Comparison of ENCODE assay signal across 31 mouse cellular contexts in the genomic region with DNA sequence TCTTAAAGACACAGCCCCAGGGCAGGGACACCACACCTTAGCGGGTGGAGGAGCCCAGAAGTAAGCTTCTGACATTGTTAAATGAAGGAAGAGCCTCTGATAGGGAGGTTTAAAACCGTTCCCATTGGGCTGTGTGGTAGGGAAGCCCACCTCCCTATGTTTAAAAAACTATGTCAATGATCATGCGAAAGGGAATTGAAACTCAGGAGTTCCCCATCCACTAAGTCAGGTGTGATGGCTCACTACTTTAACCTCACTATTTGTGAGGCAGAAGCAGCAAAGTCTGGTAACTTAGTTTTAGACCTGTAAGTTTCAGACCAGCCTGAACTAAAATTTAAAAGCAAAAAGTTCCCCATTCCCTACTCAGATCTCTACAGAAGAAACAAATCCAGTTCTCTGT.
"Had no signal": no experiment of that assay in that cellular context is flagged by ENCODE, and none has a peak within 500 bp of the region (broad histone marks: within the 10 kb centered on the region; RNA-seq: fewer than 3 reads in every experiment).

No protein-coding gene starts in this region.

- H3K9ac ChIP-seq: limb, embryonic 12.5 days; limb, embryonic 13.5 days; limb, embryonic 15.5 days; liver, embryonic 12.5 days; liver, embryonic 13.5 days; liver, embryonic 14.5 days; liver, embryonic 15.5 days; liver, postnatal 0 days; lung, embryonic 14.5 days; lung, embryonic 15.5 days; midbrain, embryonic 12.5 days; midbrain, embryonic 13.5 days; midbrain, embryonic 15.5 days had no signal

- DNase-seq: left cerebral cortex, postnatal 4 days; liver; liver, embryonic 13.5 days; liver, postnatal 0 days; lung, adult 18-20 months; lung, adult 2 months; lung, embryonic 14.5 days; lung, postnatal 10 days; lung, postnatal 14 days; lung, postnatal 36 days; lung, postnatal 4 days; midbrain, embryonic 14.5 days had no signal

- H3K27me3 ChIP-seq: limb, embryonic 13.5 days; limb, embryonic 15.5 days; liver, embryonic 12.5 days; liver, embryonic 13.5 days; liver, embryonic 15.5 days; lung, embryonic 15.5 days; midbrain, embryonic 15.5 days had no signal

- H3K9me3 ChIP-seq: limb, embryonic 10.5 days; limb, embryonic 12.5 days; limb, embryonic 13.5 days; limb, embryonic 15.5 days; liver, embryonic 12.5 days; liver, embryonic 13.5 days; liver, embryonic 15.5 days; lung, embryonic 15.5 days; megakaryocyte, embryonic 14.5 days; midbrain, embryonic 10.5 days; midbrain, embryonic 12.5 days; midbrain, embryonic 13.5 days; midbrain, embryonic 15.5 days had no signal

- H3K4me2 ChIP-seq: limb, embryonic 12.5 days; limb, embryonic 13.5 days; limb, embryonic 15.5 days; liver, embryonic 11.5 days; liver, embryonic 12.5 days; liver, embryonic 13.5 days; liver, embryonic 15.5 days; lung, embryonic 14.5 days; lung, embryonic 15.5 days; midbrain, embryonic 11.5 days; midbrain, embryonic 12.5 days; midbrain, embryonic 13.5 days; midbrain, embryonic 15.5 days had no signal

- H3K27ac ChIP-seq: limb, embryonic 10.5 days; limb, embryonic 12.5 days; limb, embryonic 13.5 days; limb, embryonic 15.5 days; liver, embryonic 12.5 days; liver, embryonic 13.5 days; liver, embryonic 14.5 days; liver, embryonic 15.5 days; lung, embryonic 15.5 days; macrophage; midbrain, embryonic 10.5 days; midbrain, embryonic 12.5 days; midbrain, embryonic 13.5 days; midbrain, embryonic 15.5 days had no signal

- H3K4me3 ChIP-seq: limb, embryonic 10.5 days; limb, embryonic 12.5 days; limb, embryonic 13.5 days; limb, embryonic 15.5 days; liver, embryonic 12.5 days; liver, embryonic 13.5 days; liver, embryonic 15.5 days; lung, embryonic 15.5 days; megakaryocyte, embryonic 14.5 days; midbrain, embryonic 10.5 days; midbrain, embryonic 12.5 days; midbrain, embryonic 13.5 days; midbrain, embryonic 15.5 days; myocyte had no signal

- ATAC-seq: liver, embryonic 12.5 days; liver, postnatal 0 days; lung, postnatal 0 days; midbrain, embryonic 13.5 days; midbrain, embryonic 15.5 days; midbrain, embryonic 16.5 days had no signal

- H3K4me1 ChIP-seq: limb, embryonic 15.5 days; liver, embryonic 13.5 days; liver, embryonic 15.5 days had no signal

- H3K36me3 ChIP-seq: limb, embryonic 10.5 days; limb, embryonic 12.5 days; limb, embryonic 13.5 days; limb, embryonic 15.5 days; liver, embryonic 12.5 days; liver, embryonic 13.5 days; liver, embryonic 15.5 days; lung, embryonic 15.5 days; midbrain, embryonic 15.5 days had no signal
